Mouse (Mus musculus) C2C12 (cell line): Measurements from ENCODE around the gene Ccl17.

Source experiments
- CEBPB ChIP-seq: IDR thresholded peaks from one replicate; pipeline ENCODE4 v1.6.1; 2011; ENCODE audit warnings: low read depth, mild to moderate bottlenecking, control low read depth, moderate library complexity
- CTCF ChIP-seq: IDR thresholded peaks from one replicate; pipeline ENCODE4 v1.5.1; 2011; ENCODE audit not compliant: control insufficient read depth, insufficient read depth, insufficient read length
- FOSL1 ChIP-seq: IDR thresholded peaks from one replicate; pipeline ENCODE4 v1.8.0; 2011; ENCODE audit warnings: mild to moderate bottlenecking, low read length; ENCODE audit not compliant: poor library complexity, insufficient read depth, severe bottlenecking
- MAX ChIP-seq: IDR thresholded peaks from one replicate; pipeline ENCODE4 v1.6.1; 2011; ENCODE audit warnings: mild to moderate bottlenecking, control low read depth
- MYOD1 ChIP-seq: IDR thresholded peaks from one replicate; pipeline ENCODE4 v1.6.1; 2011; ENCODE audit warnings: low read depth; ENCODE audit not compliant: control insufficient read depth, insufficient read length
- MYOG ChIP-seq: IDR thresholded peaks from one replicate; pipeline ENCODE4 v1.6.1; 2011; ENCODE audit not compliant: control insufficient read depth, insufficient read length; ENCODE audit errors: extremely low read depth
- USF1 ChIP-seq: IDR thresholded peaks from one replicate; pipeline ENCODE4 v1.6.1; 2011; ENCODE audit warnings: low read depth, mild to moderate bottlenecking, control low read depth, moderate library complexity

GRCm38 (mm10) chr8:94841183-94841582 lies 30.9 kb downstream of the Ccl17 start:
- no peak for TF ChIP-seq MAX
- no peak for TF ChIP-seq CTCF
- no peak for TF ChIP-seq USF1
- TF ChIP-seq CEBPB: no peak
- no peak for TF ChIP-seq MYOG
- no peak for TF ChIP-seq MYOD1
- no peak for TF ChIP-seq FOSL1
